16 mouse cellular contexts compared by ENCODE assay signal in genomic region chr4:10459603-10460002, GRCm38 (mm10).
"Had no signal": no experiment of that assay in that cellular context is flagged by ENCODE, and none has a peak within 500 bp of the region (broad histone marks: within the 10 kb centered on the region; RNA-seq: fewer than 3 reads in every experiment).

No protein-coding gene starts in this region.

- H3K27ac ChIP-seq: neural tube, embryonic 13.5 days; neural tube, embryonic 15.5 days; stomach, embryonic 15.5 days; stomach, postnatal 0 days had no signal

- H3K4me3 ChIP-seq: neural tube, embryonic 13.5 days; neural tube, embryonic 15.5 days; stomach, embryonic 15.5 days had no signal

- DNase-seq: retina, postnatal 1 day; right cerebral cortex, adult 18-20 months; right cerebral cortex, postnatal 14 days; right cerebral cortex, postnatal 25 days; right cerebral cortex, postnatal 4 days; spleen, adult 18-20 months; thymus, adult 18-20 months; thymus, adult 2 months; thymus, postnatal 14 days; thymus, postnatal 25 days; thymus, postnatal 36 days; thymus, postnatal 4 days had no signal

- H3K27me3 ChIP-seq: neural tube, embryonic 13.5 days; neural tube, embryonic 15.5 days; stomach, embryonic 15.5 days had no signal

- H3K9ac ChIP-seq: neural tube, embryonic 13.5 days; neural tube, embryonic 15.5 days; stomach, embryonic 15.5 days had no signal

- H3K4me1 ChIP-seq: neural tube, embryonic 13.5 days; neural tube, embryonic 15.5 days; stomach, embryonic 15.5 days had no signal

- H3K36me3 ChIP-seq: neural tube, embryonic 13.5 days; neural tube, embryonic 15.5 days; stomach, embryonic 15.5 days had no signal
